13 mouse cellular contexts compared by ENCODE assay signal in the genomic region with DNA sequence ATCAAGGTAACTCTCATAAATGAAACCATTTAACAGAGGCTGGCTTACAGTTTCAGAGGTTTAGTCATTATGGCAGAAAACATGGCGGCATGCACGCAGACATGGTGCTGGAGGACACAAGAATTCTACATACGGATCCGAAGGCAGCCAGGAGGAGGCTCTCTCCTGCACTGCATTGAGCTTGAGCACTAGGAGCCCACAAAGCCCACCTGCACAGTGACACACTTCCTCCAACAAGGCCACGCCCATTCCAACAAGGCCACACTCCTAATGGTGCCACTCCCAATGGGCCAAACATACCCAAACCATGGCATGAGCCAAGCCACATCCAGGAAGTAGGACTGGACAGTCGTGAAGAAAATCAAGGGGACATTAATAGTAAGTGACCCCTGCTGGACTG. TPM values are rescaled to one million over a fixed set of nuclear protein-coding genes. Genes with fewer than 3 reads are reported as not detected.
"Had no signal": no experiment of that assay in that cellular context is flagged by ENCODE, and none has a peak within 500 bp of the region (broad histone marks: within the 10 kb centered on the region; RNA-seq: fewer than 3 reads in every experiment).

No protein-coding gene starts in this region.

- DNase-seq: kidney, adult 8-10 months; kidney, postnatal 14 days; layer of hippocampus, adult 9-11 months; layer of hippocampus, postnatal 36 days; thymus, postnatal 36 days had no signal

- H3K27ac ChIP-seq: liver, embryonic 14.5 days; midbrain, embryonic 13.5 days; neural tube, embryonic 15.5 days had no signal

- H3K4me3 ChIP-seq: limb, embryonic 13.5 days; midbrain, embryonic 13.5 days; myocyte; neural tube, embryonic 15.5 days had no signal

- H3K9ac ChIP-seq: limb, embryonic 13.5 days; liver, embryonic 14.5 days; midbrain, embryonic 13.5 days; neural tube, embryonic 15.5 days had no signal

- ATAC-seq: hindbrain, embryonic 16.5 days; inflammation-experienced regulatory T-cells, adult 6 months; intestine, postnatal 0 days; midbrain, embryonic 13.5 days had no signal

- H3K9me3 ChIP-seq: limb, embryonic 13.5 days; midbrain, embryonic 13.5 days; neural tube, embryonic 15.5 days had no signal

- H3K4me2 ChIP-seq: midbrain, embryonic 13.5 days; neural tube, embryonic 15.5 days had no signal

- H3K27me3 ChIP-seq: limb, embryonic 13.5 days; midbrain, embryonic 13.5 days; neural tube, embryonic 15.5 days had no signal

- H3K36me3 ChIP-seq: midbrain, embryonic 13.5 days; neural tube, embryonic 15.5 days had no signal

RNA-seq across cellular contexts. Expression of a gene that starts 18.0 kb away (rescaled TPM):
- polyA plus RNA-seq: inflammation-experienced regulatory T-cells, adult 6 months had no signal
